Mouse (Mus musculus): ENCODE data around the gene Erich4.

- TF ChIP-seq CTCF (IDR thresholded peaks at IDR 0.05; ENCODE audit: extremely low read depth, insufficient read depth, low read length) (no peak), POLR2A (IDR thresholded peaks at IDR 0.05; ENCODE audit: extremely low read depth, insufficient read depth, low read length) (no peak)
Measured at GRCm38 (mm10) chr7:25627431-25628322, 12.0 kb upstream of the Erich4 start.

Measured in cortical plate, adult 2 months (tissue).